Comparison of ENCODE assay signal across 24 mouse cellular contexts in the genomic region with DNA sequence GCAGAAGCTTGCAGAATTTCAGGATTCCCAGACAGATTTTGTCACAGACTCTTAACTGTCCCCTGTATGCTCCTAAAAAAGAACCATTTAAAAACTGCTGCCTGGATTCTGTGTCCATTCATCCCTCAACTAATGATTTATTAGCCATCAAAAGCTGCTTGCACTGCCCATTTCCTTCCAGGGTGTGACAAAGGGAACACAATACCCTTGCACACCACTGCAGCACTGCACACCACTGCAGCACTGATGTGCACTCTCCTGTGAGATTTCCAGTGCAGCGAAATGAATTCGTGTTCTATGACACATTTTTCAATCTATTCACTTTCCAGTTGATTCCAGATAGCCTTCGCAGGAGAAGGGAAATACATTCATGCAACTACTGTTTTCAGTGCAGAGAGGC.
DNase-seq lines count a peak whose midpoint lies in the region; ATAC-seq and TF ChIP-seq lines count a peak whose summit lies in the region.
"Had no signal": no experiment of that assay in that cellular context is flagged by ENCODE, and none has a peak within 500 bp of the region (broad histone marks: within the 10 kb centered on the region; RNA-seq: fewer than 3 reads in every experiment).

No protein-coding gene starts in this region.

- H3K36me3 ChIP-seq in kidney, adult 2 months (ENCODE audit: control insufficient read depth, insufficient read depth, low read length): no peaks in the 10 kb centered on the region
- H3K36me3 ChIP-seq in kidney, postnatal 0 days (ENCODE audit: insufficient read depth, low read length): no peaks in the 10 kb centered on the region
- no peaks in the 10 kb centered on the region for H3K36me3 ChIP-seq in hindbrain, embryonic 16.5 days (ENCODE audit: control insufficient read depth, insufficient read depth, low read length)
- H3K36me3 ChIP-seq: embryonic facial prominence, embryonic 15.5 days; forebrain, embryonic 10.5 days; heart, embryonic 10.5 days; hindbrain, embryonic 13.5 days had no signal

- peak; percentile 65 for ATAC-seq in kidney, postnatal 0 days (replicated peaks; ENCODE audit: low FRiP score, low read depth)
- ATAC-seq in hindbrain, embryonic 16.5 days: no peak
- ATAC-seq: activated CD4-positive, CD25-positive, alpha-beta regulatory T cell, adult 4 months; forebrain, embryonic 16.5 days; Patski had no signal

- 37% methylated on average over 3 of the region's 3 CpGs for WGBS in kidney, adult 2 months
- WGBS in kidney, postnatal 0 days: 63% methylated on average over 3 of the region's 3 CpGs
- 68% methylated on average over 3 of the region's 3 CpGs for WGBS in hindbrain, embryonic 16.5 days

- H3K27ac ChIP-seq in kidney, adult 2 months (ENCODE audit: insufficient read depth, low read depth, low read length): no peak overlapping the region
- no peak overlapping the region for H3K27ac ChIP-seq in kidney, postnatal 0 days
- no peak overlapping the region for H3K27ac ChIP-seq in hindbrain, embryonic 16.5 days (ENCODE audit: low read depth, low read length)
- H3K27ac ChIP-seq: embryonic facial prominence, embryonic 15.5 days; forebrain, embryonic 10.5 days; heart, embryonic 10.5 days; hindbrain, embryonic 13.5 days had no signal

- H3K9ac ChIP-seq in kidney, postnatal 0 days (ENCODE audit: low read depth, low read length): no peak overlapping the region
- no peak overlapping the region for H3K9ac ChIP-seq in hindbrain, embryonic 16.5 days (ENCODE audit: low read depth, low read length)
- H3K9ac ChIP-seq: embryonic facial prominence, embryonic 15.5 days; hindbrain, embryonic 13.5 days had no signal

- no peaks in the 10 kb centered on the region for H3K4me1 ChIP-seq in kidney, adult 2 months (ENCODE audit: control insufficient read depth, insufficient read depth, low read length)
- H3K4me1 ChIP-seq in kidney, postnatal 0 days (replicated peaks; ENCODE audit: insufficient read depth, low read length): 0 out of 2 replicates have a peak, but pooled peaks cover 3% of the 10 kb centered on the region
- H3K4me1 ChIP-seq in hindbrain, embryonic 16.5 days (ENCODE audit: control insufficient read depth, insufficient read depth, low read depth, low read length): no peaks in the 10 kb centered on the region
- H3K4me1 ChIP-seq: embryonic facial prominence, embryonic 15.5 days; heart, embryonic 10.5 days; hindbrain, embryonic 13.5 days had no signal

- no peak overlapping the region for H3K4me3 ChIP-seq in kidney, adult 2 months (ENCODE audit: insufficient read depth, low read depth, low read length)
- H3K4me3 ChIP-seq in kidney, postnatal 0 days (replicated peaks; ENCODE audit: low read depth, low read length): no peak overlapping the region
- no peak overlapping the region for H3K4me3 ChIP-seq in hindbrain, embryonic 16.5 days (ENCODE audit: low read length)
- H3K4me3 ChIP-seq: embryonic facial prominence, embryonic 15.5 days; erythroblast, embryonic 14.5 days; forebrain, embryonic 10.5 days; heart, embryonic 10.5 days; hindbrain, embryonic 13.5 days had no signal

- H3K9me3 ChIP-seq in kidney, postnatal 0 days (replicated peaks; ENCODE audit: low read length): no peaks in the 10 kb centered on the region
- no peaks in the 10 kb centered on the region for H3K9me3 ChIP-seq in hindbrain, embryonic 16.5 days (ENCODE audit: control insufficient read depth, low read length)
- H3K9me3 ChIP-seq: embryonic facial prominence, embryonic 15.5 days; forebrain, embryonic 10.5 days; heart, embryonic 10.5 days; hindbrain, embryonic 13.5 days had no signal

- peak; percentile 34 for DNase-seq in kidney, adult 2 months
- DNase-seq in kidney, adult 8-10 months: no peak
- peak; percentile 41 for DNase-seq in kidney, postnatal 0 days (ENCODE audit: low spot score)
- DNase-seq in kidney, adult 9 months: no peak
- peak; percentile 8 for DNase-seq in embryo, embryonic 11 days
- DNase-seq in adrenal gland, adult 18-20 months (ENCODE audit: low spot score in 2 of 2): no peak
- DNase-seq: adrenal gland, adult 8-10 months; adrenal gland, postnatal 36 days; cerebellum, adult 11 months; cerebellum, adult 8-10 months; cerebellum, postnatal 14 days; gastrocnemius, postnatal 10 days; heart, adult 18-20 months; heart, postnatal 14 days had no signal

- no peaks in the 10 kb centered on the region for H3K27me3 ChIP-seq in kidney, adult 2 months (replicated peaks; ENCODE audit: control insufficient read depth, insufficient read depth, low read length)
- no peaks in the 10 kb centered on the region for H3K27me3 ChIP-seq in kidney, postnatal 0 days (ENCODE audit: insufficient read depth, low read length)
- H3K27me3 ChIP-seq in hindbrain, embryonic 16.5 days (replicated peaks; ENCODE audit: control insufficient read depth, insufficient read depth, low read length): no peaks in the 10 kb centered on the region
- H3K27me3 ChIP-seq: CH12.LX; embryonic facial prominence, embryonic 15.5 days; hindbrain, embryonic 13.5 days; Patski had no signal

- no peak for TF ChIP-seq POLR2A in kidney, adult 2 months (IDR thresholded peaks at IDR 0.05; ENCODE audit: low read depth, low read length)

- H3K4me2 ChIP-seq in kidney, postnatal 0 days (ENCODE audit: low read length): no peak overlapping the region
- no peak overlapping the region for H3K4me2 ChIP-seq in hindbrain, embryonic 16.5 days (ENCODE audit: low read length)
- H3K4me2 ChIP-seq: embryonic facial prominence, embryonic 15.5 days; hindbrain, embryonic 13.5 days had no signal

- no peak for TF ChIP-seq CTCF in kidney, adult 2 months (conservative IDR thresholded peaks at IDR 0.05; ENCODE audit: insufficient read depth, insufficient read length, low read depth, low read length)
- no peak for TF ChIP-seq CTCF in kidney, postnatal 0 days (IDR thresholded peaks at IDR 0.05; ENCODE audit: low read depth)

Comparison
In these comparisons a context has a peak if more than half of its experiments do, and no peak if none do; other contexts are left out.
1. DNase-seq: peak in kidney, adult 2 months (single experiment), kidney, postnatal 0 days (single experiment) and embryo, embryonic 11 days (single experiment); none in kidney, adult 8-10 months (0 of 2), kidney, adult 9 months (single experiment) and adrenal gland, adult 18-20 months (0 of 2).